Mouse (Mus musculus) G1E (cell line): ENCODE measurements around the gene Atp5g2. TPM values are rescaled to one million over a fixed set of nuclear protein-coding genes. Genes with fewer than 3 reads are reported as not detected.

Source experiments
- ATAC-seq: 2 replicates; pipeline ENCODE4 v1.8.0; 2016; ENCODE audit warnings: mild to moderate bottlenecking; ENCODE audit not compliant: insufficient number of reproducible peaks, poor library complexity, low FRiP score, severe bottlenecking; ENCODE audit errors: extremely low read depth
- DNase-seq: peaks from one replicate; pipeline ENCODE4 v3.0.0; 2012; ENCODE audit warnings: low spot score
- H3K27me3 ChIP-seq: 2 replicates; pipeline ENCODE4 v1.6.1; 2012; ENCODE audit warnings: mild to moderate bottlenecking, low read length, inconsistent platforms; ENCODE audit not compliant: insufficient read depth
- H3K36me3 ChIP-seq: replicated peaks from 2 replicates; pipeline ENCODE3; 2012; ENCODE audit warnings: mild to moderate bottlenecking, inconsistent platforms
- H3K4me1 ChIP-seq: 2 replicates; pipeline ENCODE4 v1.6.1; 2012; ENCODE audit warnings: low read depth, low read length, inconsistent platforms, mixed read lengths; ENCODE audit not compliant: insufficient read depth
- H3K4me3 ChIP-seq: 2 replicates; pipeline ENCODE4 v1.5.1; 2012; ENCODE audit warnings: low read depth, mild to moderate bottlenecking, inconsistent platforms, low read length, moderate library complexity, mixed read lengths
- H3K9me3 ChIP-seq: replicated peaks from 2 replicates; pipeline ENCODE4 v1.6.1; 2012; ENCODE audit warnings: inconsistent platforms
- CTCF ChIP-seq: IDR thresholded peaks from 2 replicates; pipeline ENCODE4 v1.5.1; 2012; ENCODE audit warnings: low read depth, low read length, inconsistent platforms, mixed read lengths
- GATA1 ChIP-seq: IDR thresholded peaks from 2 replicates; pipeline ENCODE4 v1.6.1; 2012; ENCODE audit warnings: borderline replicate concordance, low read length, inconsistent platforms, mixed read lengths
- GATA2 ChIP-seq: IDR thresholded peaks from 2 replicates; pipeline ENCODE4 v1.6.1; 2012; ENCODE audit warnings: low read depth, low read length, inconsistent platforms, borderline replicate concordance
- POLR2AphosphoS5 ChIP-seq: IDR thresholded peaks from 2 replicates; pipeline ENCODE4 v1.6.1; 2012; ENCODE audit warnings: low read depth, low read length, inconsistent platforms; ENCODE audit not compliant: insufficient replicate concordance
- TAL1 ChIP-seq: conservative IDR thresholded peaks from 2 replicates; pipeline ENCODE4 v1.6.1; 2012; ENCODE audit warnings: low read depth, low read length, inconsistent platforms, mixed read lengths
- polyA plus RNA-seq: library from polyadenylated mRNA; stranded (reverse); fragments of >175 nt; gene quantifications from 2 replicates; pipeline ENCODE4 v1.2.3, GENCODE M21; 2012
- total RNA-seq, 2 experiments: library from RNA; stranded (forward) in 1 of 2; stranded (reverse) in 1 of 2; fragments of 200-1000 nt in 1 of 2; fragments of >200 nt in 1 of 2; fragmentation: Nextera tagmentation in 1 of 2; gene quantifications; 2 replicates each; pipeline ENCODE4 v1.2.3; 2014 to 2017

Atp5g2 gene
- total and polyA plus RNA-seq, 3 experiments: 80.3 to 274 (median 167) TPM

DNA sequence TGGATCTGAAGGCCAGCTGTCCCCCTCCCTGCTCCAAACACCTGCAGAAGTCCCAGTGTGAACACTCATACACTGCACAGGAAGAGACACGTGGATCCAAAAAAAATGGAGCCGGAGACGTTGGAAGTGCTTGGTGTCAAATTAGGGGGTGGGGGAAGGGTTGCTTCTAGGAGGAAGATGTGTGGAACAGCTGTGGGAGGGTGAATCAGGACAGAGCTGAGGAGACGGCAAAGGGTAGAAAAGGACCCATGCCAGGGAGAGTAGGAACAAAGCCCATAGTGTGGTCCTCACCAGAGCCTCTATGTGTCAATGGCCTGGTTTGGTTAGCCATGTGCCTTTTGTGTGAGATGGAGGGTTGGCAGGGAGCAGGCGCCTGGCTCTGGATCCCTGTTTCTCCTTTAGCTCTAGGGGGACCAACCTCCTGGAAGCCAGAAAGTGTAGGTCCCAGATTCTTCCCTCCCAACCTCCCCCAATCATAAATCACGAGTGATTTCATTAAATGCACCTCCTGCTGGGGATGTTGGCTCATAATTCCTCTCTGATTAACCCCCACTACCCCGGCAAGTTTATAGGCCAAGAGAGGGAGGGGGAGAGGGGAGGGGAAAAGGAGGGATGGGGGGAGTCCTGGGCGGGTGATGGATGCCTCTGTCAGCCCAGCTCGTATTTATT, 33.2 kb upstream of the Atp5g2 start:
- H3K36me3 ChIP-seq: peaks cover 17% of the 10 kb centered on the region
- DNase-seq (no peak), ATAC-seq (no peak)
- no peak overlapping the region for H3K4me3 ChIP-seq
- H3K4me1 ChIP-seq: peaks cover 8% of the 10 kb centered on the region
- H3K9me3 ChIP-seq: no peaks in the 10 kb centered on the region
- H3K27me3 ChIP-seq: peaks cover 14% of the 10 kb centered on the region
- no peak for TF ChIP-seq POLR2AphosphoS5

DNA sequence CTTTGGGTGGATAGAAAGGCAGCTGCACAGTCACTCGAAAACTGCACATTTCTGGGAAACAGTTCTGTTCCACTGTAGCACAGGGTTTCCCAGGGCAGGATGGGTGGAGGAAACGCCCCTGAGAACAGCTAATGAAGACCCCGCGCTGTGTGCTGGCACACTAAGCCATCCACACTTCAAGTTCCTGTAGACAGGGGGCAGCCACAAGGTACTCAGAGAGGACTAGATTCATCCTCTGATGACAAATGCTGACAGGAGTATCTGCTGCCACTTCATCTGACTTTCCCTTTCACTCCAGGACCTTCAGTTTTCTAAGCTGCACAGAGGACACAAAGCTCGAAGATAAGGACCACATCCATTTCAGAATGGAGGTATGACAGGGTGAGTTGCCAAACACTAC, 32.7 kb upstream of the Atp5g2 start:
- ATAC-seq: no peak
- Histone ChIP-seq H3K4me1 (peaks cover 8% of the 10 kb centered on the region), H3K9me3 (no peaks in the 10 kb centered on the region), H3K36me3 (peaks cover 14% of the 10 kb centered on the region), H3K4me3 (no peak overlapping the region), H3K27me3 (peaks cover 18% of the 10 kb centered on the region)
- TF ChIP-seq GATA2 (no peak), TAL1 (no peak), GATA1 (no peak), POLR2AphosphoS5 (no peak), CTCF (no peak)
- DNase-seq: no peak

GRCm38 (mm10) chr15:102702972-102703371, 30.8 kb upstream of the Atp5g2 start:
- Histone ChIP-seq H3K27me3 (peaks cover 25% of the 10 kb centered on the region), H3K36me3 (no peaks in the 10 kb centered on the region), H3K9me3 (no peaks in the 10 kb centered on the region), H3K4me3 (no peak overlapping the region), H3K4me1 (peaks cover 8% of the 10 kb centered on the region)
- TF ChIP-seq TAL1 (no peak), GATA1 (no peak), CTCF (no peak), GATA2 (no peak), POLR2AphosphoS5 (no peak)
- no peak for ATAC-seq
- DNase-seq: no peak

DNA sequence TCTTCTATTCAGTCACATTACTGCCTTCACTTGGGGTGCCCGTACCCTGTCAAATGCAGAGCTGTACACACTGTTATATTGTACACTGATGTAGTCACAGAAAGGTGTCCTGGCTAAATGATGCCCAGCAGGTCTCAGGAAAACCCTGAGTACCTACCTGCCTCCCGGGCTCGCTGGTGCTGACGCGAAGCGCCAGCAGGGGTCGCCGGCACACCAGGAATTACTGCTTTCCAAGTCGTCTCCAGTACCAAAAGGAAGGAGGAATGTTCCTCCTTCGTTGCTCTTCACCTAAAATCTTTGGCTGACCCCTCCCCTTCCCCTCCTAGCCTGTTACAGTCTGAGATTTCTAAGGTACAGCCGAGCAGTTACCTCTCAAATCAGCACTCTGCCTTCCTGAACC, 26.0 kb upstream of the Atp5g2 start:
- TF ChIP-seq CTCF: peak; percentile 80
- no peak for TF ChIP-seq TAL1
- Histone ChIP-seq H3K4me3 (no peak overlapping the region), H3K4me1 (peaks cover 3% of the 10 kb centered on the region), H3K36me3 (no peaks in the 10 kb centered on the region), H3K27me3 (peaks cover 44% of the 10 kb centered on the region), H3K9me3 (no peaks in the 10 kb centered on the region)
- DNase-seq (peak; percentile 40), ATAC-seq (no peak)

DNA sequence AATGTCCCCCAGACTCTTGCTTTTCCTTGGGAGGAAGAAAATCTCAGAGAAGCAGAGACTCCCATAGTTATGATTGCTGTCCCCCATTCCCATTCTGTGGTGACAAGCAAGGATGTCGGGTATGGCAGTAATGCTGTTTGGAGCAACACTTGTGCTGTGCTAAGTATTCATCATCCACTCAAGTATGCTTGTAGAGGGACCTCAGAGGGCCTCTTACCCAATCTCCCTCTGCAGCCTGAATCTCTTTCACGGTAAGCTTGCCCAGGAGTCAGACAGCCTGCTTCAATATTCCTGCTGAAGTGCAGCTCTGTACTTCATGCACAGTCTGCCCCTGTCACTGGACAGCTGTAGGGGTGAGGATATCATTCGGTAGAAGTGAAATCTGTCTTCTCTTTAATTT, 24.7 kb upstream of the Atp5g2 start:
- TF ChIP-seq TAL1: no peak
- no peak for TF ChIP-seq GATA1
- no peak for TF ChIP-seq CTCF
- no peak for TF ChIP-seq POLR2AphosphoS5
- no peak for TF ChIP-seq GATA2
- Histone ChIP-seq H3K4me1 (no peaks in the 10 kb centered on the region), H3K27me3 (peaks cover 54% of the 10 kb centered on the region), H3K4me3 (no peak overlapping the region), H3K9me3 (no peaks in the 10 kb centered on the region), H3K36me3 (no peaks in the 10 kb centered on the region)
- ATAC-seq (no peak), DNase-seq (no peak)

DNA sequence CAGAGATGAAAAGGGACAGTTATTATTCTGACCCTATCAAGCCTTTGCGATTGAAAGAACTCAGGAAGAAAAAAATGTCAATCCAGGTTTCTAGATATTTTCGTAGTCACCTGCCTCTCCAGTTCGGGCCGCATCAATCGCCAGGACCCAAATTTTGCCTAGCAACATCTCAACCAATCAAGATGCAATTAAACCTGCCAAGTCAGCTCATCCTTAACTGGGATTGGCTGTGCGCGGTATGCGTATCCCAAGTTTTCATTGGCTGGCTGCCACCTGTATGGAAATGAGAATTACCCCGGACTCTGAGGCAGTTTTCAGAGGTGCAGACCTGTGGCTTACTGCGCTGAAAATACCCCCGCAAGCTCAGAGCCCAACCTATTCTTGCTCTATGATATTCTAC, 21.4 kb upstream of the Atp5g2 start:
- no peak for TF ChIP-seq TAL1
- TF ChIP-seq GATA1: no peak
- no peak for TF ChIP-seq GATA2
- no peak for TF ChIP-seq CTCF
- no peak for TF ChIP-seq POLR2AphosphoS5
- DNase-seq (no peak), ATAC-seq (no peak)

DNA sequence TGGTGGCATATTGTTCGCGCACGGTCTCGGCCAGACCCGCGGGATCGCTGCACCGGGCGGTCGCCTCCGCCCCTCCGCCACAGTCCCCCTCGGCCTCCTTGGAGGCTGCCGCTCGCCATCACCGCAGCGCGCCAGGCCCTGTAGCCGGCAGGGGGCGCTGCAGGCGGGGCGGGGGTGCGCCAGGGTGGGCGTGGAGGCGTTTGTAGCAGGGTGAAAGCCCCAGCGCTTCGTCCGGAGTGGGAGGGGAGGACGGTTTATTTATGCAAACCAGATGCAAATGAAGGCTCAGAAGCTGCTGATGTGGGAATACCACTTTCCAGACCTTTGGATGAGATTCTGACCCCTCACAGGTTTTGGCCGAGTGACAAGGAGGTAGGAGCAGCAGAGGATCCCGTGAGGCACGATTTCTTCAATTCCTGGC, 20.8 kb upstream of the Atp5g2 start:
- DNase-seq (no peak), ATAC-seq (no peak)
- no peak for TF ChIP-seq POLR2AphosphoS5
- TF ChIP-seq GATA2: no peak
- TF ChIP-seq CTCF: 0 out of 2 replicates have a peak, but pooled peaks have one; percentile 6
- no peak for TF ChIP-seq GATA1
- TF ChIP-seq TAL1: no peak
- H3K36me3 ChIP-seq: no peaks in the 10 kb centered on the region
- no peaks in the 10 kb centered on the region for H3K4me1 ChIP-seq
- H3K27me3 ChIP-seq: peaks cover 40% of the 10 kb centered on the region
- H3K4me3 ChIP-seq: no peak overlapping the region
- no peaks in the 10 kb centered on the region for H3K9me3 ChIP-seq

More for the DNA sequence above, 21.4 kb upstream of the Atp5g2 start:
- Histone ChIP-seq H3K27me3 (peaks cover 45% of the 10 kb centered on the region), H3K4me3 (no peak overlapping the region), H3K36me3 (no peaks in the 10 kb centered on the region), H3K9me3 (no peaks in the 10 kb centered on the region), H3K4me1 (no peaks in the 10 kb centered on the region)
